Mouse (Mus musculus): ENCODE results near the gene Rpl41. TPM values are rescaled to one million over a fixed set of nuclear protein-coding genes. Genes with fewer than 3 reads are reported as not detected.

Gene Rpl41
- polyA plus RNA-seq (2015; fragmentation: Nextera tagmentation; extraction: Ambion mirVana): 2,372 and 2,481 TPM in 2 replicates

GRCm38 (mm10) chr10:128548947-128549681, at the start of gene Rpl41:
Gene Rpl41, minus strand, starts transcription at chr10:128549305.
- H3K4me2 ChIP-seq: peak within 1 kb of the TSS; percentile 85
- H3K4me1 ChIP-seq: peaks cover 23% of the 10 kb centered on the region
- peak within 1 kb of the TSS; percentile 78 for H3K9ac ChIP-seq (replicated peaks)
- WGBS: under 1% methylated on average over 31 of the region's 31 CpGs
- peak; percentile 91 for ATAC-seq (ENCODE audit: low FRiP score)
- H3K27me3 ChIP-seq (replicated peaks): no peaks in the 10 kb centered on the region
- peak within 1 kb of the TSS; percentile 71 for H3K4me3 ChIP-seq (replicated peaks)
- peaks cover 16% of the 10 kb centered on the region for H3K36me3 ChIP-seq
- H3K27ac ChIP-seq (replicated peaks): peak within 1 kb of the TSS; percentile 98
- no peaks in the 10 kb centered on the region for H3K9me3 ChIP-seq (replicated peaks)

DNA sequence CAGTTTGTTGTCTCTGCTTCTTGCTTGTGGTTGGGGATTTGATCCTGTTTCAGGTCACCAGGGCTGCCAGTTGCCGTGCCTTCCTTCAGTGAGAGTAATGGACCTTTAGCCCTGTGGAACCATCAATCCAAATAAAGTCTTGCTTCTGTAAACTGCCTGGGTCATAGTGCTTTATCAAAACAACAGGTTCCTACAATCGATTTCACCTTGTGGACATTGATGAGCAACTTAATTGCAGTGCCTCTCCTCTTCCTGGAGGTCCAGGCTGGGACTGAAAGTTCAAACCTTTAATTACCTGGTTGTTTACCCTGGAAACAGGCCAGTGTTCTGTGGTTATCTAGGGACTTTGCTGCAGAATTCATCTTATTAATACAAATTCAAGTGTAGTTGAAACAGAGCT, 49.4 kb upstream of the Rpl41 start:
- WGBS: 78% methylated on average over 2 of the region's 2 CpGs
- Histone ChIP-seq H3K9ac (replicated peaks) (no peak overlapping the region), H3K4me2 (no peak overlapping the region), H3K36me3 (no peaks in the 10 kb centered on the region), H3K4me3 (replicated peaks) (no peak overlapping the region), H3K27ac (replicated peaks) (no peak overlapping the region), H3K4me1 (no peaks in the 10 kb centered on the region), H3K27me3 (replicated peaks) (no peaks in the 10 kb centered on the region), H3K9me3 (replicated peaks) (no peaks in the 10 kb centered on the region)
- no peak for ATAC-seq (ENCODE audit: low FRiP score)

- ATAC-seq (ENCODE audit: low FRiP score): no peak
- H3K36me3 ChIP-seq: no peaks in the 10 kb centered on the region
- 63% methylated on average over 5 of the region's 5 CpGs for WGBS
Measured at GRCm38 (mm10) chr10:128592797-128593196, 43.7 kb upstream of the Rpl41 start.

GRCm38 (mm10) chr10:128591436-128591835, 42.3 kb upstream of the Rpl41 start:
- H3K27me3 ChIP-seq (replicated peaks): peaks cover 32% of the 10 kb centered on the region
- H3K4me2 ChIP-seq: no peak overlapping the region
- no peaks in the 10 kb centered on the region for H3K36me3 ChIP-seq
- H3K9me3 ChIP-seq (replicated peaks): no peaks in the 10 kb centered on the region
- H3K4me1 ChIP-seq: peaks cover 19% of the 10 kb centered on the region
- H3K27ac ChIP-seq (replicated peaks): no peak overlapping the region
- ATAC-seq (ENCODE audit: low FRiP score): no peak
- H3K4me3 ChIP-seq (replicated peaks): no peak overlapping the region
- no peak overlapping the region for H3K9ac ChIP-seq (replicated peaks)
- 92% methylated on average over 6 of the region's 6 CpGs for WGBS

More at GRCm38 (mm10) chr10:128592797-128593196, 43.7 kb upstream of the Rpl41 start:
- Histone ChIP-seq H3K4me2 (no peak overlapping the region), H3K27ac (replicated peaks) (no peak overlapping the region), H3K9me3 (replicated peaks) (no peaks in the 10 kb centered on the region), H3K4me1 (peaks cover 19% of the 10 kb centered on the region), H3K27me3 (replicated peaks) (peaks cover 19% of the 10 kb centered on the region), H3K9ac (replicated peaks) (no peak overlapping the region), H3K4me3 (replicated peaks) (no peak overlapping the region)

- Histone ChIP-seq H3K4me1 (peaks cover 19% of the 10 kb centered on the region), H3K4me3 (replicated peaks) (peak overlapping the region; percentile 56), H3K9ac (replicated peaks) (peak overlapping the region; percentile 44), H3K27me3 (replicated peaks) (peaks cover 37% of the 10 kb centered on the region), H3K4me2 (peak overlapping the region; percentile 99), H3K36me3 (no peaks in the 10 kb centered on the region), H3K27ac (replicated peaks) (peak overlapping the region; percentile 33; the same call in 1 of the 2 replicates), H3K9me3 (replicated peaks) (no peaks in the 10 kb centered on the region)
- WGBS: under 1% methylated on average over 40 of the region's 43 CpGs
- ATAC-seq (ENCODE audit: low FRiP score): peak; percentile 40; the same call in 1 of the 2 replicates
Measured at GRCm38 (mm10) chr10:128590193-128590690, 41.1 kb upstream of the Rpl41 start.

- no peak for ATAC-seq (ENCODE audit: low FRiP score)
- 0% methylated on average over 43 of the region's 43 CpGs for WGBS
- Histone ChIP-seq H3K9ac (replicated peaks) (peak within 1 kb of the TSS; percentile 44), H3K36me3 (no peaks in the 10 kb centered on the region), H3K4me1 (peaks cover 19% of the 10 kb centered on the region), H3K27ac (replicated peaks) (peak within 1 kb of the TSS; percentile 33; the same call in 1 of the 2 replicates), H3K27me3 (replicated peaks) (peaks cover 41% of the 10 kb centered on the region), H3K4me2 (peak within 1 kb of the TSS; percentile 99), H3K4me3 (replicated peaks) (peak within 1 kb of the TSS; percentile 56), H3K9me3 (replicated peaks) (no peaks in the 10 kb centered on the region)
Measured at GRCm38 (mm10) chr10:128589464-128590192, 40.5 kb upstream of the Rpl41 start, which contains the start of gene Erbb3. Gene Erbb3, minus strand, starts transcription at chr10:128589652.

DNA sequence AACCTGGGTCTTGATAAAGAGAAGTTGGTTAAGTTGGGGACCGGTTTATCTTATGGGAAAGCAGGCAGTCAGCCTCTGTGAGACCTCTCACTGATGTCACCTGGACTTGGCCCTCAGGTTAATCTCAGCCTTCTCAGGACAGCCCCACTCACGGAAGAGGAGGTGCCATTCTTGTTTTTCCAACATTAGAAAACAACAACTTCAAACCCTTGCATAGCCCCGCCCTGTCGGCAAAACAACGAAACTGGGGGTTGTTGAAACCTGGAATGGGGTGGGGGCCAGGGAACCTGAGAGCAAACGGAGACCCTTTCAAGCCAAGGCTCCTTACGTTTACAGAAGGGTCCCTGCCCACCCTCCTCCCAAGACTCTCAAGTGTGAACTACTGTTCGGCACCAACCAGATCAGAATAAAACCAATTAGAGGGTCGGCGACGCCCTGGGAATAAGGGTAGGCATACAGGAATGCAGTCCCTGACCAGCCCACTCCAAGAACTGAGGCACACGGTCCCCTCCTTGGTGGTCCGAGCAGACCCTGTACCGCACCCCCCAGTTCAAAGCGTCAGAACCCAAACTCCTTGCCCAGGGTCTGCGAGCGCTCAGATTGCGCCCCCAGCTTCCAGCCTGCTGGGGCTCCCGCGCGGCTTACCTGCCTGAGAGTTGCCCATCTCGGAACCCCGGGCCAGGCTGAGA, 39.8 kb upstream of the Rpl41 start:
- Histone ChIP-seq H3K27ac (replicated peaks) (0 out of 2 replicates have a peak overlapping the region, but pooled peaks have one; percentile 28), H3K27me3 (replicated peaks) (peaks cover 46% of the 10 kb centered on the region)

GRCm38 (mm10) chr10:128588136-128588535, 39.0 kb upstream of the Rpl41 start:
- no peak overlapping the region for H3K9ac ChIP-seq (replicated peaks)
- WGBS: 31% methylated on average over 1 of the region's 1 CpGs
- peaks cover 49% of the 10 kb centered on the region for H3K27me3 ChIP-seq (replicated peaks)
- 0 out of 2 replicates have a peak overlapping the region, but pooled peaks have one; percentile 23 for H3K27ac ChIP-seq (replicated peaks)
- H3K4me3 ChIP-seq (replicated peaks): peak overlapping the region; percentile 56
- H3K4me2 ChIP-seq: peak overlapping the region; percentile 99
- no peak for ATAC-seq (ENCODE audit: low FRiP score)
- H3K4me1 ChIP-seq: peaks cover 19% of the 10 kb centered on the region
- no peaks in the 10 kb centered on the region for H3K36me3 ChIP-seq
- no peaks in the 10 kb centered on the region for H3K9me3 ChIP-seq (replicated peaks)

More for the DNA sequence above, 39.8 kb upstream of the Rpl41 start:
- Histone ChIP-seq H3K4me1 (peaks cover 19% of the 10 kb centered on the region), H3K4me3 (replicated peaks) (peak overlapping the region; percentile 56), H3K9me3 (replicated peaks) (no peaks in the 10 kb centered on the region), H3K36me3 (no peaks in the 10 kb centered on the region), H3K4me2 (peak overlapping the region; percentile 99), H3K9ac (replicated peaks) (peak overlapping the region; percentile 44)
- ATAC-seq (ENCODE audit: low FRiP score): no peak
- WGBS: 2% methylated on average over 23 of the region's 23 CpGs

DNA sequence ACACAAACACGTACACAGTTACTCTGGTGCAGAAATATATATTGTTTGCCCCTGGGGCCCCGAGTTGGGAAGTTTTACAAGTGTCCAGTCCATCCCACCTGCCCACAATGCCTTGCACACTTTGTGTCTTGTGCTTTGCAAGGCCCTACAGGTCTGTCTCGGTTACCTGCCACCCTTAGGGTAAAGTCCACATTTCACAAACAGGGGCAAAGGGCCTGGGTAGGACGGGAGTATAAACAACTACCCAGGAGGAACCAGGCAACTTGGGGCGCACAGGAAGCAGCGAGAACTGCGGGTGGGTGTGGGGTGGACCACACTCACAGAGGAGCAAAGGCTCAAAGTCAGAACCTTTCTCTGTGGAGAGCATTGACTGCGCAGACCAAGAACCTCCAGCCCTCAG, 38.6 kb upstream of the Rpl41 start:
- peaks cover 49% of the 10 kb centered on the region for H3K27me3 ChIP-seq (replicated peaks)
- no peak overlapping the region for H3K9ac ChIP-seq (replicated peaks)
- ATAC-seq (ENCODE audit: low FRiP score): no peak
- H3K36me3 ChIP-seq: no peaks in the 10 kb centered on the region
- peaks cover 19% of the 10 kb centered on the region for H3K4me1 ChIP-seq
- no peaks in the 10 kb centered on the region for H3K9me3 ChIP-seq (replicated peaks)
- H3K4me3 ChIP-seq (replicated peaks): peak overlapping the region; percentile 56; the same call in 1 of the 2 replicates
- WGBS: 57% methylated on average over 8 of the region's 8 CpGs
- peak overlapping the region; percentile 17; the same call in 1 of the 2 replicates for H3K4me2 ChIP-seq
- 0 out of 2 replicates have a peak overlapping the region, but pooled peaks have one; percentile 37 for H3K27ac ChIP-seq (replicated peaks)

DNA sequence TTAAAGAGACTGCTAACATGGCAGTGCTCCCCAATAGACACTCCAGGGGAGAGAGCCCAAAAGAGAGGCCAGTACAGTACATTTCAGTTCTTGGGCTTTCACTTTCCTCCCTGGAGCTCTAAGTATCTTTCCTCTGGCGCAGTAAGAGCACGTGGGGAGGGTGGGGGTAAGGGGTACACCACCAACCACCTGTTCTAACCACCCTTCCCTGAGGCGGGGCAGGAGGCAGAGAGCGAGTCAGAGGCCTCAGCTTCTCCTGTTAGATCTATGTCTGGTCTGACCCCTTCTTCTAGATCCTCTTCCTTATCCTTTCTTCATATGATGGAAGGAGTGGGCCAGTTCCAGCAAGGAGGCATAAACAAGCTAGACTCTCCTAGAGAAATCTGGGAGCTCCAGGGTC, 38.0 kb upstream of the Rpl41 start:
- 60% methylated on average over 4 of the region's 4 CpGs for WGBS
- no peak overlapping the region for H3K9ac ChIP-seq (replicated peaks)
- no peaks in the 10 kb centered on the region for H3K9me3 ChIP-seq (replicated peaks)
- H3K4me3 ChIP-seq (replicated peaks): no peak overlapping the region
- ATAC-seq (ENCODE audit: low FRiP score): no peak
- peaks cover 19% of the 10 kb centered on the region for H3K4me1 ChIP-seq
- no peaks in the 10 kb centered on the region for H3K36me3 ChIP-seq
- 0 out of 2 replicates have a peak overlapping the region, but pooled peaks have one; percentile 37 for H3K27ac ChIP-seq (replicated peaks)
- H3K27me3 ChIP-seq (replicated peaks): peaks cover 49% of the 10 kb centered on the region
- H3K4me2 ChIP-seq: peak overlapping the region; percentile 17

DNA sequence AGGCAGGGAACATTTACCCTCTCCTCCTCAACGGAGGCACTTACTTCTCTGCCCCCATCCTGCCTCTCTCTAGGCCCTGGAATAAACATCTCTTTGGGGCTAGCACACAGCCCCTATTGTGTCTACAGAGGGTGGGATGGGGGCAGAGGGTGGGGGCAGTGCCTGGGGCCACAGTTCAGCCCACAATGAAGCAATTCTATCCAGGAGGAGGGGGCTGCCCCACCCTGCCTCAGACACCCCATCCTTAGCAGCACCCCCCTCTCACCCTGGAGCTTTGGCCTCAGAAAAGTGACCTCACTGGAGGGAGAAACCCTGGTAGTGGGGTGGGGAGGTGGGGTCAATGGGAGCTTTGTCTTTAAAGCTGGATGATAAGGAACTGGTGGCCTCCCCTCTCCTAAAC, 37.4 kb upstream of the Rpl41 start:
- Histone ChIP-seq H3K27me3 (replicated peaks) (peaks cover 49% of the 10 kb centered on the region), H3K4me1 (peaks cover 19% of the 10 kb centered on the region), H3K27ac (replicated peaks) (no peak overlapping the region), H3K36me3 (no peaks in the 10 kb centered on the region), H3K4me3 (replicated peaks) (no peak overlapping the region), H3K9me3 (replicated peaks) (no peaks in the 10 kb centered on the region), H3K4me2 (peak overlapping the region; percentile 17), H3K9ac (replicated peaks) (no peak overlapping the region)
- ATAC-seq (ENCODE audit: low FRiP score): no peak
- 5% methylated on average over 1 of the region's 1 CpGs for WGBS
